Mouse (Mus musculus) heart, postnatal 36 days (tissue): ENCODE data around the gene Nphp4. TPM values are rescaled to one million over a fixed set of nuclear protein-coding genes. Genes with fewer than 3 reads are reported as not detected.
"Not testable (repeated sequence)": the region's sequence is repeated elsewhere in the genome, so short reads cannot be mapped to it uniquely, and the experiment has no call there.

Experiments
- DNase-seq, 2 experiments: peaks; one replicate each; pipeline ENCODE4 v3.0.0; 2021 to 2022
- intact Hi-C: fragments of 180-260 bp; cut with DNase I; formaldehyde crosslinking; loops from one replicate; pipeline ENCODE4 v1.15.1; 2025
- total RNA-seq, 2 experiments: library from RNA; stranded (reverse); gene quantifications; 2 replicates each; pipeline ENCODE4 v1.2.3; 2021

Gene Nphp4
- total RNA-seq, 2 experiments from 2014 or later: 0.89 to 1.00 TPM

DNA sequence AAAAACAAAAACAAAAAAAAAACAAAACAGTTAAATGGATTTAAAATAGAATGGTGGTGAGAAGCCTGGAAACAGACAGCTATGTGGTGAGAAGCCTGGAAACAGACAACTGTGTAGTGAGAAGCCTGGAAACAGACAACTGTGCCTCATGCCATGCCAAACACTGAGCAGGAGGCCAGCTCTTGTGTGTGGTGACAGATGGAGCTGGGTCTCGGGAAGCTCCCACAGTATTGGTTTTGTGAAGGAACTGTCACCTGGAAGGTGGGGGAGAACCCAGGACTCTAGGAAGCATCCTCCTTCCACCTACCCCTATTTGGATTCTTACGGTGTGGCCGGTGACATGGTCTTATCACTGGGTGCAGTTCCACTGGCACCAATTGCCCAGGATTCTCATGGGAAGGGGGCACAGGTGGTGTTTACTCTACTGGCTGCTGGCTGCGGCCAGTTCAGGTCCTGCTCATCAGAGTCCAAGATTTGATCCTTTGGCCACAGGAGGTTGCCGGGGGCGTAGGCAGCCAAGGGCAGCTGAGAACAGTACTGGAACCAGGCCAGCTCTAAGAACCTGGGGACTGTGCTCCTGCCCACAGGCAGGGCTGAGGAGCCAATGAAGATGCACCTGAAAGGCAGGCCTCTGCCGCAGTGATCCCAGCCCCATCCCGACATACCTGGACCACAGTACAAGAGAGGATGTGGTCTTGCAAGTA, 77.2 kb downstream of the Nphp4 start:
- intact Hi-C loops: no loop called here
- DNase-seq: no peak

DNA sequence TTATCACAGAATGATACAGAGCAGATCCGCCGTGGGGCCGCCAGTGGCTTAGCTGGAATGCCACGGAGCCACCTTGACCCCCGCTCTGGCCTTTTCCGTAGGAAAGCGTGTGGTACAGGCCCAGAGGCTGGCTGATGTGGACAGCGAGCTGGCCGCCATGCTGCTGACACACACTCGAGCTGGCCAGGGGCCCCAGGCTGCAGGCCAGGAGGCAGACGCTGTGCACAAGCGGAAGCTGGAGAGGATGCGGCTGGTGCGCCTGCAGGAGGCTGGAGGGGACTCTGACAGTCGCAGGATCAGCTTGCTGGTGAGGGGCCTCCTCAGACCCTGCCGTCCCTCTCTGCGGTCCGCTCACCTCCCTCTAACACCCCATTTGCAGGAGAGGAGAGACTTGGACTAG, 77.9 kb downstream of the Nphp4 start:
- peak; percentile 43 to 46 for DNase-seq
- intact Hi-C loops: no loop called here

DNA sequence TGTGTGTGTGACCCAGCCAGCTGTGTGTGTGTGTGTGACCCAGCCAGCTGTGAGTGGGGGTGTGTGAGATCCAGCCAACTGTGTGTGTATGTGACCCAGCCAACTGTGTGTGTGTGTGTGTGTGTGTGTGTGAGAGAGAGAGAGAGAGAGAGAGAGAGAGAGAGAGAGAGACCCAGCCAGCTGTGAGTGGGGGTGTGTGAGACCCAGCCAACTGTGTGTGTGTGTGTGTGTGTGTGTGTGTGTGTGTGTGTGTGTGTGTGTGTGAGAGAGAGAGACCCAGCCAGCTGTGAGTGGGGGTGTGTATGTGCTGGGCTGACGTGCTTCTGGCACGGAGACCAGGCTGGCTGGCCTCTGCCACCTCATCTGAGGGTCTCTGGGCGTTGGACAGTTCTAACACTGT, 79.3 kb downstream of the Nphp4 start:
- intact Hi-C loops, DNase-seq: not testable (repeated sequence)

DNA sequence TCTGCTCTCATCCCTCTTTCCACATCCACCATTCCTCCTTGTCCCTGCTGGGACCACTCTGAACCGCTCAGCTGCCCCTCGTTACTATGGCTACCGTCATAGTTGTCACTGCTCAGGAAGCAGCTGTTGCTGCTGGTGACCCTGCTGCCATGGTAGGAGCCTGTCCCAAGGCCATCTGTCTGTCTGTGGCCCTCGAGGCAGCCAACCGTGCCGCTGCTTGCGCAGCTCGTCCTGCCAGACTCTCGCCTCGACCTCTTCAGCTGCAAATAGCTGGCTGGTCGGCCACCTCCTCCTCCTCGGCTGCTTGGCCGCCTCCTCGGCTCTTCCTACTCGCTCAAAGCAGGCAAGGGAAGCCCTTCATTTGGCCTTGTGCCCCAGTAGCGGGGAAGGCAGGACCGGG, 81.7 kb downstream of the Nphp4 start:
- no peak for DNase-seq
- intact Hi-C loops: no loop called here

DNA sequence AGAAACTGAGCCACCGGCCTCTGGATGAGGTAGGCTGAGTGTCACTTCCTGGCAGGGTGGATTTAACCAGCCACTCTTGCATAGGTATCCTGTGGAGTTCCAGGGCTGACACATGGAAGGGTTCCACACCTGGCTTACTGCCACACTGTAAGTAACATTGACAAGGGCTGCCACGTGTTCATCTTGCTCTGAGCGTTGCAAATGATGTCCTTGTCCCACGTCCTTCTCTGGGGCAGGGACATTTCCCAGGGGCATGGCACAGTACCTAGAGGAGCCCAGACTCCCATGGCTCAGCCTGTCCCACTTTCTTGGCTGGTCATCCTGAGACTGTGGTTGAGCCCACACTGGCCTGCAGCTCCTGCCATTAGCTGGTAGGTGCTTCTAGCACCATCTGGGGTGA, 91.5 kb downstream of the Nphp4 start:
- intact Hi-C loops: no loop called here

DNA sequence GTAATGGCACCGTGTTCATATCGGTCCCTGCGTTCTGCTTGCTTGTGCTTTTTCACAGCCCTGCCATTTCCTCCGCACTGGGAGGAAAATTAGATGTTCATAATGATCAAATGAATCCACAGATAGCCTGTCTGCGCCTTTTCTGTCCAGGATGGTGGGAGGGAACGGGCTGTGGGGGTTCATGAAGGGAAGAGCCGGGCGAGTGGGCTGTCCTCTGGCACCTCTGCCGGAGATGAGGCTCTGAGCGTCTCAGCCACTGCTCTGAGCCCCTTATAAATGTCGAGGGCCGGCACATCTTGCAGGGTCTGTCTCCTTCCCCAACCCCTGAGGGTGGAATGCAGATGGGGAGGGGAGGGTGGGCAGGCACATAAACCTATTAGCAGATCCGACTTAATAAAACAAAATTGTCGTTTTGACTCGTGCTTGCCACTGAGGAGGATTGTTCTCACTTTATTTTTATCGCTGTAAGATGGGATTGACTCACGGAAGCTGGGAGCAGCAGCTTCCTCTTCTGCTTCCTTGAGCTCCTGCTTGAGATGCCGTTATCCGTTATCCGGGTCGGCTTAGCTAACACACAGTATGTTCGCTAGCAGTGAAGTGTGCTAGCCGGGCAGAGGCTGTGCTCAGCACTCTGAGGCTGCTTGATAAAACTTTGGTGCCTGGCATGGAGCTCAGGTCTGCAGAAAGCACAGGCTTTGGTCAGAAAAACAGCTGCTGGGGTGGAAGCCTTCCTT, 92.3 kb downstream of the Nphp4 start:
- intact Hi-C loops: no loop called here
- DNase-seq: no peak

More for the DNA sequence above, 91.5 kb downstream of the Nphp4 start:
- DNase-seq: no peak

DNA sequence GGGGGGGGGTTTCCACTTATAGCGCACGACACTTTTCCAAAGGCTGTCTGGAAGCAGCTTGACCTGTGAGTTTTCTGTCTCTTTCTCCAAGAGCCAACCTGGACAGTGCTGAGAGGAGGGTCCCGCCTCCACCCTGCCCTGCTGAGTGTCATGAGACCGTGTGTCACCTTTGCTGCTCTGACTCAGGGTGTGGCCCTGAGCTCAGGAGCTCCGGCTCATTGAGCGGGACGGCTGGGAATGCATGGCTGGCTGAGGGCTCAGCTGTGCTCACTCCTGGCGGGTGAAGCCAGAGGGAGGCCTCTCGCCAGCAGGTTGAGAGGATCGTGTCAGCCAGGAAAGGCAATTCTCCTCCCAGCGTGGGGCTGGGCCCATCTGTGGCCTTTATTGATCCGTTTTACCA, 97.8 kb downstream of the Nphp4 start:
- no peak for DNase-seq
- intact Hi-C loops: no loop called here

DNA sequence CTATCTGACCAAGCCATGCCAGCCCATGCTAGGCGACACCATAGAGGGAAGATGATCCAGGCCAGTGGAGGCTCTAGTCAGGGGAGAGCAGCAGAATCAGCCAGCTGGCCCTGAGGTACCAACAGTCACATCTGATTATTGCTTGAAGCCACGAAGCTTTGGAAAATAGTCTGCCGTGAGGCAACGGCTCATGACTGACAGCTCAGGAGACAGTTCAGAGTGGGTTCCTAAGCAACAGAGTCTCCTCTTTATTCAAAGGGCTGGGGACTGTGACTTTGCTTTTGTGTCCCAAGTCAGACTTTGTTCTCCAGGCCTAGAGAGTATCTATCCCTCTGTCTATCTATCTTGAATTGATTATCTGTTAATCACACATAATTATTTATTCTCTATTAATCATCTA, 100.3 kb downstream of the Nphp4 start:
- intact Hi-C loops: no loop called here
- no peak for DNase-seq

DNA sequence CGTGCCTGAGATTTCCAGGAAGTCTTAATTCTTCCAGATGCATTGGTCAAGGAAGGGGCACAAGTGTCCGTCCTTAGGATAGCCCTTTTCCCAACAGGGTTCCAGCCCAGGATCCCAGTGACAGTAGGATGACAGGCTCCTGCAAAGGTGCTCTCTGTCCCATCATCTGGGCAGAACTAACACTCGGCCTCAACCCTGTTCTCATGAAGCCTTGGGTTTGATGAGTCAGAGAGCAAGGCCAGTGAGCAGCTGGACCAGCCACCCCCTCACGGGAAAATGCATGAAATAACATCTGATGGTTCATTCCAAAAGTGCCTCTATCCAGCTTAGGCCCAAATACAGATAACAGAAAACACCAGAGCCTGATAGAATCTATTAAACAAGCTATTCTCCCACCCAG, 103.5 kb downstream of the Nphp4 start:
- intact Hi-C loops: no loop called here

DNA sequence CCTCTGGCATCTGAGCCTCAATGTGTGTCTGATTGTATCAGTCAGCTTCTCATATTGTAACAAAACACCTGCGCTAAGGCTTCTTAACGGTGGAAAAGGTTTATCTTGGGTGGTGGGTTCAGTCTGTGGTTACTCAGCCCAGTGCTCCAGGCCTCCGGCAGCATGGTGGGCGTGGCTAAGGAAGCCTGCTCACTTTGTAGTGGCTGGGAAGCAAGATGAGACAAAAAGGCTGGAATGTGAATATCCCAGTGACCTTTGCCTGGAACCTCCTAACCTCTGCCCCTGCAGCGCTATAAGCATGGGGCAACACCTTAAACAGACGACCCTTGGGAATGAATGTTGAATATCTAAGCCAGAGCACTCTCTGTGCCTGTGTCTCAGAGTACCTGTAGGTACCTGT, 105.7 kb downstream of the Nphp4 start:
- no peak for DNase-seq
- intact Hi-C loops: no loop called here

More for the DNA sequence above, 103.5 kb downstream of the Nphp4 start:
- no peak for DNase-seq

DNA sequence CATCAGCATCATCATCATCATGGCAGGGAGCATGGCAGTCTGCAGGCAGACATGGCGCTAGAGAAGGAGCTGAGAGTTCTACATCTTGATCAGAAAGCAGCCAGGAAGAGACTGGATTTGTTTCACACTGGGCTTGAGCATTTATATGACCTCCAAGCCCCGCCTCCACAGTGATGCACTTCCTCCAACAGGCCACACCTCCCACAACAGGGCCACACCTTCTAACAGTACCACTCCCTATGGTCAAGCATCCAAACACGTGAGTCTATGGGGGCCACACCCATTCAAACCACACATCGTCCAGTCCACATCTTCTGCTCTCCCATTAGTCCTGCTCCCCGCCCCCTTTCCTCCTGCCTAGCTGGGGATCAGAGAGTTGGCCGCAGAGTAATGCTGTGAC, 107.1 kb downstream of the Nphp4 start:
- intact Hi-C loops: no loop called here
- DNase-seq: no peak

DNA sequence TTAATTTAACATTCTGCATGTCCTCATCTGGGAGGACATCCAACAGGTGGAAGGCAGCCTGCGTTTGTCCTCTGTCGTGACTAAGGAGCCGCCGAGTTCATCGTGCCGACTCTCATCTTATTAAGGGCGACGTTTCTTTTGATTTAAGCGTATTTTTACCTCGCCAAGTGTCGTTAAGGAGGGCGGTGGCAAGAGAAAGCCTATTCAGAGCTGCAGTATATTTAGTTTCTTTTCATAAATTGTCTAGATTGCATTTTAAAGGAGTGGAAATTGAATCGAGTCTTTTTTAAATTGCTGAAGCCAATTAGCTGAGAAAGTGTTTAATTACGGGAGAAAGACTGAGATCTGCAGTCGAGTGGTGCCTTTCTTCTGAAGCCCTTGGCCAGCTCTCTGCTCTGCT, 109.0 kb downstream of the Nphp4 start:
- no peak for DNase-seq
- intact Hi-C loops: no loop called here

DNA sequence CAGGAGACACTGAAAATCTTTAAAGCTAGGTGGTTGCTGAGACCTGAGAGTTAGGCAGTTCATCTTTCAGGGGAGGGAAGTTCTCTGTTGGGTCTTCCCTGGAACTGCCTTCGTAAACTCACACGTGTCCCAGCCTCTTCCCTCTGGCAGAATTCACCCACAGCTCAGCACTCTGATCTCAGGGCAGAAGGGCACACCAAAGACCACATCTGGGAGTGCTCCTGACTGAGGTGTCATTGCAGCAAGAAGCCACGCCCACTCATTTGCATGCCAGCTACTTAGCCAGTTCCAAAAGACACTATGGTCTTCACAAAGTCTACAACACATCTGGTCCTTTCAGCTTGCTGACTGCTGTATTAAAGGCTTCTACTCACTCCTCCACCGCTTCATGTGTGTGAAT, 109.7 kb downstream of the Nphp4 start:
- intact Hi-C loops: no loop called here
- DNase-seq: no peak

DNA sequence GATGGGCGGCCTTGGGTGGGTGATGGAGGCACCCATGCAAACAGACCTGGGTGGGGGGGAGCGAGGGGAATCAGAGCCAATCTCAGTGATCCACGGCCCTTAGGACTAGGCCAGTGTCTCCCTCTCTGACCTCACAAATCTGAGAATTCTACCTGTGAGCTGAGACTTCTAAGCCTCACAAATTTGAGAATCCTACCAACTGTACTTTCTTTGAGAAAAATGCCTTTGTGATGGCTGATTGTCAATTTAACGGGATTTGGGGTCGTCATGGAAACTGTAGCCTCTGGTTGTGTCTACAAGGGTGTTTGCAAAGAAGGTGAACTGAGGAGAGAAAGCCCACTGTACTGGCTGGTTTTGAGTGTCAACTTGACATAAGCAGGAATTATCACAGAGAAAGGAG, 127.8 kb downstream of the Nphp4 start:
- no peak for DNase-seq
- intact Hi-C loops: no loop called here

DNA sequence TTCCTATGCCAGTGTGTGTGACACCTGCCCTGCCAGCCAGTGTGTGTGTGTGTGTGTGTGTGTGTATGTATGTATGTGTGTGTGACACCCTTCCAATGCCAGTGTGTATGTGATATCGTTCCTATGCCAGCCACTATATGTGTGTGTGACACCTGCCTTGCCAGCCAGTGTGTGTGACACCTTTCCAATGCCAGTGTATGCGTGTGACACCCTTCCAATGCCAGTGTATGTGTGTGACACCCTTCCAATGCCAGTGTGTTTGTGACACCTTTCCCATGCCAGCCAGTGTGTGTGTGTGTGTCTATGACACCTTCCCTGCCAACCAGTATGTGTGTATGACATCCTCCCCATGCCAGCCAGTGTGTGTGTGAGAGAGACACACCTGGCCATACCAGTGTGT, 132.7 kb downstream of the Nphp4 start:
- DNase-seq: no peak
- intact Hi-C loops: no loop called here

DNA sequence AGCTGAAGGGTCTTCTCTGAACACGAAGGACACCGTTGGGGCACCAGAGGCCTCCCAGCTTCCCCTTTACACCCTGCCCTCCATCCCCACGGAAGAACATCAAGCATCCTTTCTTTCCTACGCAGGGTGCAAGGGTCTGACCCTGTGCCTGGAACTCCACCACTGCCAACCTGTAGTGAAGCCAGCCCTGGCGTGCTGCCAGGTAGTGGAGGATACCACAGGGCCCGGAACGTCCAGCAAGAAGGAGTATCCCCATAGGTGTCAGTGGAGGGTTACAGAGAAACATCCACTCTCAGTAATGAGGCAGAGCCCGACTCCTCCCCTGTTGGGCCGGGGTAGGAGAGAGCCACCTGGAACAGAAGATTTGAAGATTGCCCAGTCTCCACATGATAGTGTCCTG, 133.5 kb downstream of the Nphp4 start:
- intact Hi-C loops: no loop called here
- DNase-seq: no peak

Other genes with a start within 250 kb of the Nphp4 start
- gene Gpr153, start 202.5 kb upstream of the Nphp4 start, total RNA-seq: 10 to 100 TPM; 10.7 to 14.0 TPM
- gene Hes3, start 185.0 kb upstream of the Nphp4 start, total RNA-seq: not detected
- 10 to 100 TPM; 25.4 to 25.8 TPM for gene Icmt, start 179.5 kb upstream of the Nphp4 start, total RNA-seq
- gene Rnf207, start 157.7 kb upstream of the Nphp4 start, total RNA-seq: 10 to 100 TPM; 50.2 to 68.0 TPM
- gene Rpl22, start 151.0 kb upstream of the Nphp4 start, total RNA-seq: 100 to 1,000 TPM; 276 to 293 TPM
- under 1 TPM; 0.16 to 0.58 TPM for gene Chd5, start 138.1 kb upstream of the Nphp4 start, total RNA-seq
- 1 to 10 TPM; 1.3 to 2.1 TPM for gene Kcnab2, start 1.2 kb downstream of the Nphp4 start, total RNA-seq